Mouse (Mus musculus): ENCODE measurements at regions not wholly inside any gene's neighbourhood (a gene's known extent, or its start where the extent isn't known, plus 50 kb on each side); places are given as distances from the start of the nearest gene placed in this dataset.

DNA sequence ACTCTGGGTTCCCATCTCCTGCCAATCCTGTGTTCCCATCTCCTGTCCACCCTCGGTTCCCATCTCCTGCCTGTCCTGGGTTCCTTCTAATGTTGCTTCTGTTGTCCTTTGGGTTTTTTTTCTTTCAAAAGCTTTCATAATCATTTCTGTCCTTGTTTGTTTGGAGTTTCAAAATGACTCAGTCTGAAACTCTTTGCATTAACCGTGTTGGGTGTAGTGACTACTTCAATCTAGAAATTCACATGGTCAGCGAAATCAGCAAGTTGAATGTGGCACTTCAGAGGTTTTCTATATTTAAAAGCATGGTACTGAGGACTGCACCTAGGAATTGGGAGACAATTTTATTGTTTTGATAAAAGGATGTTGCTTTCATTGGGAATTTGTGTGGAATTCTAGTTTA lies 280.7 kb downstream of the Gm5447 start:
- H3K27ac ChIP-seq, result no peak overlapping the region
- intact Hi-C loops (cut with DNase I), result no loop called here
- TF ChIP-seq CTCF (IDR thresholded peaks at IDR 0.05) (no peak), POLR2A (IDR thresholded peaks at IDR 0.05; ENCODE audit: insufficient read depth, low read depth, low read length) (no peak), EP300 (IDR thresholded peaks at IDR 0.05; ENCODE audit: insufficient read depth, low read depth, low read length) (no peak)
- no peaks in the 10 kb centered on the region for H3K36me3 ChIP-seq (ENCODE audit: control insufficient read depth, insufficient read depth, low read length)
- no peak overlapping the region for H3K9ac ChIP-seq (ENCODE audit: low read depth, low read length)
- no peaks in the 10 kb centered on the region for H3K4me1 ChIP-seq (ENCODE audit: control insufficient read depth, insufficient read depth, low read length)
- H3K4me3 ChIP-seq, result no peak overlapping the region
- H3K79me2 ChIP-seq (replicated peaks; ENCODE audit: control insufficient read depth, insufficient read depth, low read length), result no peaks in the 10 kb centered on the region
- 84% methylated on average over 3 of the region's 3 CpGs for WGBS
- no peaks in the 10 kb centered on the region for H3K27me3 ChIP-seq (ENCODE audit: control insufficient read depth, insufficient read depth, low read length)
- DNase-seq, result no peak

DNA sequence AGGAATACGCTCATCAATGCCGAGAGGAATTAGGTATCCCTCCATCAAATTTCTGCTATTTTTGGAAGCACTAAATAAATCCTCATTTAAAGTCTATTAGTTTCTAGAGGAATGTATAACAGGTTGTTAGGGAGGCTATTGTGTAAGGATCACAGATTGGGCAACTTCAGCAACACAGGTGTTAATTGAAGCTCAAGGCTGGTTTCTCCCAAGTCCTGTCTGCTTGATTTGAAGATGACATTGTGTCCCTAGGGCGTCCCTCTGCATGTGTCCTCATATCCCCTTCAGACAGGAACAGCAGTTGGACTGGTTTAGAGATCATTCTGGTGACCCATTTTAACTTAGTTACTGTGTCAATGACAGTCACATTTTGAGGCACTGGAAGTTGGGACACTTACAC lies 281.5 kb downstream of the Gm5447 start:
- intact Hi-C loops (cut with DNase I), result no loop called here
- Histone ChIP-seq H3K4me1 (ENCODE audit: control insufficient read depth, insufficient read depth, low read length) (no peaks in the 10 kb centered on the region), H3K4me3 (no peak overlapping the region), H3K27me3 (ENCODE audit: control insufficient read depth, insufficient read depth, low read length) (no peaks in the 10 kb centered on the region), H3K79me2 (replicated peaks; ENCODE audit: control insufficient read depth, insufficient read depth, low read length) (no peaks in the 10 kb centered on the region), H3K9ac (ENCODE audit: low read depth, low read length) (no peak overlapping the region), H3K36me3 (ENCODE audit: control insufficient read depth, insufficient read depth, low read length) (no peaks in the 10 kb centered on the region), H3K27ac (no peak overlapping the region)
- WGBS, result 81% methylated on average over 3 of the region's 3 CpGs
- DNase-seq, result no peak
- TF ChIP-seq CTCF (IDR thresholded peaks at IDR 0.05), result no peak
- no peak for TF ChIP-seq POLR2A (IDR thresholded peaks at IDR 0.05; ENCODE audit: insufficient read depth, low read depth, low read length)
- no peak for TF ChIP-seq EP300 (IDR thresholded peaks at IDR 0.05; ENCODE audit: insufficient read depth, low read depth, low read length)

DNA sequence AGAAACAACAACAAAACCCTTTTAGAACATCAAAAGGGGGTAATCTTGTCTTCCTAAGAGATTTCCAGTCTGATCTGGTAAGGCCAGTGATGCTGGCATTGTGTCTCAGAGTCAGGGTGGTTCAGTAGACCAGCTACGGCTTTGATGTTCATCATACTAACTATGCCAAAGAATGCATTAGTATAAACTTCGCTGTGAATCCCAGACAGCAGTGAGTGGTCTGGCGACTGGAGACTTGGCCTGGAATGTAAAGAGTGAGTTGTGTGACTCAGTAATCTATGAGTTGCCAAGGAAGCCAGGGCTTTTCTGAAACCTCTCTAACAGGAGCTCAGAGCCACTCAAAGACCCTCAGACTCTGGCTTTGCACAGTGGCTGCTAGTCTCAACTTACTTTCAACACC lies 288.1 kb upstream of the Foxq1 start:
- DNase-seq, result no peak
- intact Hi-C loops (cut with DNase I), result no loop called here
- 66% methylated on average over 3 of the region's 3 CpGs for WGBS

DNA sequence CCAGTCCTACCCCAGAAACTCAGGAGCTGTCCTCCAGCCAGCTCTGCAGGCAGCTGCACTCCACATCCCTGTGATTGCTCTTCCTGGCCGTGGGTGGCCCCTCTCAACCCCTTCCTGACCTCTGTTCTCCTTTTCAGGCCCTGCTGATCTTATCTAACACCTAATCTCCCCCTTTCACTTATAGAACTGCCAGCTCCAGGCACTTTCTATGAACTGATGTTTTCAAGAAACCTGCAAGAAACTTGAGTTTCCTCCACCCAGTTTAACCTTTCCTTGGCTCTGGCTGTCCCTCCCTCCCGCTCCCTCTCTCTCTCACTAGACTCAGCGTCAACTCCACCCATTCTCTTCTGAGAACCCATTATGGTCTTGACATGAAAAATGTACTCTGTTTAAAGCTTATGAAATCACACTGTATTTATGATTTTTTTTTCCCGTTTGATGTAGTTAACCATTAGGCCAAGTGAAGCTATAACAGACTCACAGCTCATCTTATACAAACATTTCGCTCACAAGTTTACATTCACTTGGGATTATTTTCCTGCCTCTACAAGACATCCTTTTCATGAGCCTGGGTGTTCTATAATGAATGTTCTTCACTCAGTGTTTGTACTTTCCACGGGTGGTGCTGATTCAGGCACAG lies 279.8 kb upstream of the Foxq1 start:
- DNase-seq, result no peak
- no peak overlapping the region for H3K27ac ChIP-seq
- no peaks in the 10 kb centered on the region for H3K27me3 ChIP-seq (ENCODE audit: control insufficient read depth, insufficient read depth, low read length)
- TF ChIP-seq CTCF (IDR thresholded peaks at IDR 0.05), result no peak
- TF ChIP-seq POLR2A (IDR thresholded peaks at IDR 0.05; ENCODE audit: insufficient read depth, low read depth, low read length), result no peak
- TF ChIP-seq EP300 (IDR thresholded peaks at IDR 0.05; ENCODE audit: insufficient read depth, low read depth, low read length), result no peak
- H3K9ac ChIP-seq (ENCODE audit: low read depth, low read length), result no peak overlapping the region
- no peak overlapping the region for H3K4me3 ChIP-seq
- no peaks in the 10 kb centered on the region for H3K36me3 ChIP-seq (ENCODE audit: control insufficient read depth, insufficient read depth, low read length)
- H3K4me1 ChIP-seq (ENCODE audit: control insufficient read depth, insufficient read depth, low read length), result no peaks in the 10 kb centered on the region
- H3K79me2 ChIP-seq (replicated peaks; ENCODE audit: control insufficient read depth, insufficient read depth, low read length), result no peaks in the 10 kb centered on the region
- intact Hi-C loops (cut with DNase I), result no loop called here
- WGBS, result 59% methylated on average over 6 of the region's 6 CpGs

More for the DNA sequence above, 288.1 kb upstream of the Foxq1 start:
- no peak overlapping the region for H3K4me3 ChIP-seq
- H3K9ac ChIP-seq (ENCODE audit: low read depth, low read length), result no peak overlapping the region
- no peak overlapping the region for H3K27ac ChIP-seq
- H3K27me3 ChIP-seq (ENCODE audit: control insufficient read depth, insufficient read depth, low read length), result no peaks in the 10 kb centered on the region
- no peaks in the 10 kb centered on the region for H3K79me2 ChIP-seq (replicated peaks; ENCODE audit: control insufficient read depth, insufficient read depth, low read length)
- H3K36me3 ChIP-seq (ENCODE audit: control insufficient read depth, insufficient read depth, low read length), result no peaks in the 10 kb centered on the region
- no peaks in the 10 kb centered on the region for H3K4me1 ChIP-seq (ENCODE audit: control insufficient read depth, insufficient read depth, low read length)
- TF ChIP-seq EP300 (IDR thresholded peaks at IDR 0.05; ENCODE audit: insufficient read depth, low read depth, low read length) (no peak), CTCF (IDR thresholded peaks at IDR 0.05) (no peak), POLR2A (IDR thresholded peaks at IDR 0.05; ENCODE audit: insufficient read depth, low read depth, low read length) (no peak)

DNA sequence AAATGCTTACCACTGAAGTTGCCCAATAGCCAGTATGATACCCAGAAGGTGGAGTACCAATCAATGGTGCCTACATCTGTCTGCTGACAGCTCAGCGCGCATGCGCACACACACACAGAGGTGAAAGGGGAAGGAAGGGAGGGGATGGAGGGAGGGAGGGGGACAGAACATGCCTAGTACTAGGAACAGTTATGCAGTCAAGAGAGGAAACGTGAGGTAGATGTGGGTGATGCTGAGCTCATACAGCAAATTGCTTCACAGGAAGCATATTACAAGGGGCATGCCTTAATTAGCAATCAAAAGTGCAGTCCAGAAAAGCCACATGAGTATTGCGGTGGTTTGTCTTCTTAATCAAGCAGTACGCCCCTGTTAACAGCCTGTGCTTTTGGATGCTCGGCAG lies 265.3 kb upstream of the Foxq1 start:
- 85% methylated on average over 7 of the region's 7 CpGs for WGBS
- H3K27me3 ChIP-seq (ENCODE audit: control insufficient read depth, insufficient read depth, low read length), result no peaks in the 10 kb centered on the region
- no peak overlapping the region for H3K4me3 ChIP-seq
- no peak overlapping the region for H3K27ac ChIP-seq
- no peak for DNase-seq
- no peaks in the 10 kb centered on the region for H3K4me1 ChIP-seq (ENCODE audit: control insufficient read depth, insufficient read depth, low read length)
- no peaks in the 10 kb centered on the region for H3K79me2 ChIP-seq (replicated peaks; ENCODE audit: control insufficient read depth, insufficient read depth, low read length)
- no peaks in the 10 kb centered on the region for H3K36me3 ChIP-seq (ENCODE audit: control insufficient read depth, insufficient read depth, low read length)
- TF ChIP-seq CTCF (IDR thresholded peaks at IDR 0.05), result no peak
- TF ChIP-seq POLR2A (IDR thresholded peaks at IDR 0.05; ENCODE audit: insufficient read depth, low read depth, low read length), result no peak
- no peak for TF ChIP-seq EP300 (IDR thresholded peaks at IDR 0.05; ENCODE audit: insufficient read depth, low read depth, low read length)
- no peak overlapping the region for H3K9ac ChIP-seq (ENCODE audit: low read depth, low read length)
- intact Hi-C loops (cut with DNase I), result no loop called here

DNA sequence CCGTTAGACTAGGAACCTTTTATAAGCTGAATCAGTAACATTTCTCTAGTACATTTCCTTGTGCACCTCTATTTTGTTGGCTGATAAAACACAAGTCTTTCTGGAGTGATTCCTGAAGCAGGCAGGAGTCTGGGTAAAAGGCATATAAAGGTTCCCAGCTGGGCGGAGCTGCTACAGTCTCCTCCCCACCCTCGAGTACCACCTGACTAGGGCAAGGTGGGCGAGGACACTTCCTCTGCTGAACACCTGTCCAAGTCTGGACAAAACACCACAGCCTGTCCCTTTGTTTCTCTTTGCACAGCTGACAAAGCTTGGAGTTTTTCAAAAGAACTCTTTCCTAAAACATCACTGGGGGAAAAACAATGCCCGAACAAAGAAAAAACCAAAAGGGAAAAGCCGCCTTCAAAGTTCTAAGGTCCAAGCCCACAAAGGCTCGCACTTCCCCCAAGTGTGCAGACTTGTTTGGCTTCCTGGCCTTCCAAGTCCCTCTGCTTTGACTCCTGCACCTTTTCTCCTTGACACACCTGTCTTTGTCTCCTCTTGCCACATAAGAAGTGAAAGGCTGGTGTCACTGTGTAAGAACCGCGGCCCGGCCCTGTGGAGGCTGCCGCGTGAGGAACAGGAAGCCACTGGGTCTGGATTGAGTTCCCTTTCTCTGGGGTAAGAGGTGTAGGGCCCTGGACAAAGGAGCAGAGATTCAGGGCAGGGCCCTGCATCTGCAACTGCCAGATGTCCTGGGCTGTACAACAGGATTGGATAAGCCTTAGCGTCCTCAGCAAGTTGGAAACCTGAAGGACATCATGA lies 263.1 kb upstream of the Foxq1 start:
- no peak for TF ChIP-seq POLR2A (IDR thresholded peaks at IDR 0.05; ENCODE audit: insufficient read depth, low read depth, low read length)
- TF ChIP-seq CTCF (IDR thresholded peaks at IDR 0.05), result no peak
- no peak for TF ChIP-seq EP300 (IDR thresholded peaks at IDR 0.05; ENCODE audit: insufficient read depth, low read depth, low read length)
- Histone ChIP-seq H3K27me3 (ENCODE audit: control insufficient read depth, insufficient read depth, low read length) (no peaks in the 10 kb centered on the region), H3K9ac (ENCODE audit: low read depth, low read length) (no peak overlapping the region), H3K4me1 (ENCODE audit: control insufficient read depth, insufficient read depth, low read length) (no peaks in the 10 kb centered on the region), H3K79me2 (replicated peaks; ENCODE audit: control insufficient read depth, insufficient read depth, low read length) (no peaks in the 10 kb centered on the region), H3K36me3 (ENCODE audit: control insufficient read depth, insufficient read depth, low read length) (no peaks in the 10 kb centered on the region), H3K27ac (no peak overlapping the region), H3K4me3 (no peak overlapping the region)
- DNase-seq, result no peak
- 73% methylated on average over 13 of the region's 13 CpGs for WGBS
- intact Hi-C loops (cut with DNase I), result no loop called here

Data from heart, adult 2 months (tissue).